Mouse (Mus musculus) G1E-ER4 (cell line): ENCODE measurements around the gene Dcdc2c. TPM values are rescaled to one million over a fixed set of nuclear protein-coding genes. Genes with fewer than 3 reads are reported as not detected.
A peak's percentile ranks its signal among the peaks of the same experiment; 100 is the strongest.

Source experiments
- GATA1 ChIP-seq: IDR thresholded peaks from one replicate; pipeline ENCODE4 v1.8.0; 2012; ENCODE audit warnings: low read length, inconsistent platforms
- polyA plus RNA-seq: library from polyadenylated mRNA; stranded (reverse); fragments of >175 nt; gene quantifications from 2 replicates; pipeline ENCODE4 v1.2.3, GENCODE M21; 2012

The Dcdc2c gene
- not detected in 2 replicates for polyA plus RNA-seq

DNA sequence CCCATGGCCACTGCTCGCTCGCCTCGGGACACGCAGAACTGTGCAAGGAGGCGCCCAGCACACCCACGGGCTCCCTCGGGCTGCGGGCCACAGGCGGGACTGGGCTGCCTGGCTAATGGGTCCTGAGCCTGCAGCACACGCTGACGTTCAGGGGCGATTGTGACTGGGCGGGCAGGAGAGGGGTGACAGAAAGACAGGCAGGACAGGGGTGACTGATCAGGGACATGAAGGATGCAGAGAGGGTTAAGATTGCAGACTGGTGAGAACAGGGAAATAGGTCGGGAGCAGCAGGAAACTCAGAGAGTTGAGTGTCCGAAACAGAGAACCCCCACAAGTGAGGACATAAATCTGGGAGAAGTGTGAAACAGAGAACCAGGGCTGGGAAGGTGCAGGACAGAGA lies at the start of gene Dcdc2c:
Dcdc2c (minus strand) TSS at position 101 of the 400 bp plus-strand sequence.
- no peak for TF ChIP-seq GATA1

DNA sequence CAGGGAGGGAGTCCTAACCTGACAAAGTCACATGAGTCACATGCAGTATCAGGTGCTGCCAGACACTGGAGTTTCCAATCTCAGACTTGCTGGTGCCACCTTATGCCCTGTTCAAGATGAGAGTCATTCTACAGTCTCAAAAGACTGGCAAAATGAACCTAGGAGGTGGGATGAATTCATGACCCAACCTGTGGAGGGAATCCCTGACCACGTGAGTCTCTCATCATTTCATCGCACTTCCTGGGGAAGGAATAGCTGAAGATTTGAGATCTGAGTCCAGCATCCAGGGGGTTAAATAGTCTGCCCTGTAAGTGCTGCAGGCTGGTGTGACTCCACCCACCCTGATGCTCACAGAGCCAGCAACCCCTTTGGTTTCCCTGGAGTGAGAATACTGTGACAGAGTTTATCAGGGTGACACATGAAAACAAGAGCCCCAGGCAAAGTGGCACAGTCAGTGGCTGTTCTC lies 46.4 kb upstream of the Dcdc2c start:
- TF ChIP-seq GATA1 = no peak

DNA sequence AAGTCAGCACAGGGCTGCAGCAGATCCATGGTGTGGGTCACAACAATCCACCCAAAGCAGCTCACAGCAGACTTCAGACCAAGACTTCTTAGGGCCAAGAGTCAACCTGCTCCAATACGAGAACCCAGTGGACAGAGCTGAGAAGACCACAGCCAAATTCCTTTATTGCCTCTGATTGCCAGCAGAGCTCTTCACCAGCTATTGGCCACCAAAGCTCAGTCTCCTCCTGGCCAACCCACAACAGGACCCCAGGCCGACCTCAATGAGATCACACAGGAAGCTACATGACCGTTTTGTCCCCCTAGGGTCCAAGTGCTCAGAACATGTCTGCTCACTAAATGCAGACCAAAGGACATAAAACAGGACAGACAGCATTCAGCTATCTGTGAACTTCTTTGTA lies 45.9 kb upstream of the Dcdc2c start:
- no peak for TF ChIP-seq GATA1

DNA sequence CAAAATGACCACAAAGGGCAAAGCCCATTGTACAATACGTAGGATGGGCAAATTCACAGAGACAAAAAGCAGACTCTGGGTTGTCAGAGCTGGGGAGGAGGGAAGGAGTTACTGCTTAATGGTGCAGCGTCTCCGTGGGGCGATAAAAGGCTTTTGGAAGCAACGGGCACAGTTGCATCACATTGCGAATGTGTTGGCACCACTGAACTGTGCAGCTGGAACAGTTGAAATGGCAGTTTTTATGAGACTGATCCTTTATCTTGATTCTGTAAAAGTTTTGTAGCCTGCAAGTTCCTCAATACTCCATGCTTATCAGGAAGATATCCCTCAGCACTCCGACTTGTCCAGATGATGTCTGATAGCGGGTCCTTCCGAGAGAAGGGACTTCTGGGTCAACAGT lies 45.5 kb upstream of the Dcdc2c start:
- TF ChIP-seq GATA1 = peak; percentile 99

DNA sequence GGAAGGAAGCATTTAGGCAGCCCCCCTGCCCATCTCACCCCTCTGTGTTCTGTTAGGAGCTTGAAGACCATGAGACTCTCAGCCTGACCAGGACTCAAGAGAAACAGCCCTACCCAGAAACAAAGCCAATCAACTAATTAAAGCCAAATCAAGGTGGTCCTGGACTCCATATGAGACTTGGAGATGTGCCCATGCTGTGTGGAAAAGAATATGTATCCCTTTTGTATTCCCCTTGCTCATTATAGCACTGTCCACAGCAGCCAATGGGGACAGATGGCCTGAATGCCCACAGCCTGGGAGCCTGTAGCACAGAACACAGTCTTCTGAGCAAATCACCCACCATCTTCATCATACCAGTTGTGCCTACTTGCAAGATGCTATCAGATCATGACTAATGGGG lies 44.7 kb upstream of the Dcdc2c start:
- no peak for TF ChIP-seq GATA1

DNA sequence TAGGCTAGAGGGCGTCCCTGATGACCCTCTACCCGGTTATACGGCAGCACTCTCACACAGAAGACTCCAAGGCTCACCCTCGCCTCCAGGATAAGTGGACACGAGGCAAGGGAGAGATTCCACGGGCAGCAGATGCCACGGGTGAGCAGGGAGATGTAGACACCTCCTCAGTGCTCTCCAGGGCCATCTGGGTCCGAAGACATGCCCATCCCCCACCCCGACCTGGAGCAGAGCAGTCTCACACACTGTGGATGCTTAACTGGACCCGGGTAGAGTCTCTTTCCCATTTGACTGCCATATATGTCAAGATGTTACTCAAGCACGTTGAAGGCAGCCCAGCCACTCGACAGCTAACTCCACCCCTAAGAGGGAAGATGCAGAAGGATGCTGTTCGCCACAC lies 38.2 kb upstream of the Dcdc2c start:
- TF ChIP-seq GATA1 = no peak

DNA sequence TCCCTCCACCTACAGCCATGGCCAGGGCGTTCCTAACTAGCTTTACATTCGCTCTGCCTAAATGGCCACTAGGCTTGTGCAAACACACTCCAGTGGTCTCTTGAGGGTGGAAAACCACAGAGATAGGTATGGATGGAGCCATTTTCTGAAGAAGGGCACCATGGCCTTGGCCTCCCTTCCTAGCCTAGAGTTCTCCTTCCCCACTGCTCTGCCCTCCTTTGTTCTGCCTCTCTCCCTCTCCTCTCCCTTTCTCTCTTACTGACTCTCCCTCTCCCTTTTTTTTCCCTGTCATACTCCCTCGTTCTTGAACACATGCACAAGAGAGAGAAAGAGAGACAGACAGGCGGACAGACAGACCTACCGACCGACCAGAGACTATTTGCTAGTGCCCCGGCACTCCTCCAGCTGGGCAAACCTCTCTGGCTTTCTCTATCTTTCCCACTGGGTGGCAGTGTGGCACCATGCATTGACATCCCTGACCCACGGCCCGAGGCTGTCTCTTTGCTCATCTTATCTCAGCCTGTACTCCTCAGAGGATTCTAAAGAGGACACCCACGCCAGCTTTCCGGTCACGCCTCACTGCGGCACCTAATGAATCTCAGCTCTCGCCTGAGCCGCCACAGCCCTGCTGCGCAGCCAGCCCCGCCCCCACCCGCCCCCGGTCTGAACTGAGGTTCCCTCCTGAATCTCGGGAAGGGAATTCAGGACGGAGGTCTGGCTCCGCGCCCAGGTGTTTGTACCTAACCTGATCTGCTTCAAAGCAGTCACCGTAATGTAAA lies 37.1 kb upstream of the Dcdc2c start:
- no peak for TF ChIP-seq GATA1

DNA sequence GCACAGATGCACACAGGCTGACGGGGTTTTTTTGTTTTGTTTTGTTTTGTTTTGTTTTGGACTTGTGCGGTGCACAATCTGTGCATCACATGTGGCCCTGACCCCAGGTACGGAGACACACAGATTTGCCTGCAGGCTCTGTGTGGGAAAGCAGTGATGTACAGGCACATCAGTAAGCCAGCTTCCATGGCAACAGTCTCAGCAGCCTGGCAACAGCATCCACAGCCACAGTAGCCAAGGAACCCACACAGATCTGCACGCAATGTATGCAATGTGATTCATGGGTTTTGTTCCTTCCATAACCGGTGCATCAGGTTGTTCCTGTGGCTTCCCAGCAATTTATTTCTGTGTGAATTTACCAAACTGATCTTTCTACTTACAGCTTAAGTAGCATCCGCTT lies 35.8 kb upstream of the Dcdc2c start:
- TF ChIP-seq GATA1 = no peak

DNA sequence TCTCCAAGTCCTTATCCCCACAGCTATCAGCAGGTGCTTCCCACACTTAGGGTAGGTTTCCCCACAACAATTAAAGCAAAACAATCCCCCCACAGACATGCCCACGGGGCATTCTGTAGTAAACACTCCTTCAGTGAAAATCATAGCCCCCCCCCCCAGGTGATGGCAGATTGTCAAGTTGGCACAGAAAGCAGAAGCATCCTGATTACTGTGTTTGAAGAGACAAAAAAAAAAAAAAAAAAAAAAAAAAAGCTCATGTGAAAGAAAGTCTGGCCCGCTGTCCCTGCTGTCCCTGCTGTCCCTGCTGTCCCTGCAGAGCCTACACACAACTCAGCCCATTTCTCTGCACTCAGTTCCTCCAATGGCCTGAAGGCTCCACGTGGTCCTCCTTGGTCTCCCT lies 31.8 kb upstream of the Dcdc2c start:
- no peak for TF ChIP-seq GATA1

DNA sequence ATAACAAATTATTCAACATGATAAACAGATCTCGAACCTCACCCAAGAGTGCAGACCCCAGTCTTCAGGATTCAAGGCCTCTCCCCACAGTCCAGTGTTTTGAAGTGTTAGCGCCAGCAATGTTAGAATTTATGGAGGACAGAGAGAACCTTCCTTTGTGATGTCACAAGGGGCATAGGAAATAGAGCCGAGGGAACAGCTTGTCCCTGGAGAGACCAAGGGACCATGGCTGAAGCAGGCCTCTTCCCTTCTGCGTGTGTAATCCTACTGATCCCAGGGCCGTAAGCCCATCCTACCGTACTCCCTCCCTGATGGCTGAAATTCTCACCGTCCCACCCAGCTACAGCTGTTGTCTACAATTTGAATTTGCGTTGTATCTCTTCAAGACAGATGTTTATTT lies 30.2 kb upstream of the Dcdc2c start, which contains the start of gene Allc:
Allc (minus strand) TSS at position 101 of the 400 bp plus-strand sequence.
- TF ChIP-seq GATA1 = no peak

DNA sequence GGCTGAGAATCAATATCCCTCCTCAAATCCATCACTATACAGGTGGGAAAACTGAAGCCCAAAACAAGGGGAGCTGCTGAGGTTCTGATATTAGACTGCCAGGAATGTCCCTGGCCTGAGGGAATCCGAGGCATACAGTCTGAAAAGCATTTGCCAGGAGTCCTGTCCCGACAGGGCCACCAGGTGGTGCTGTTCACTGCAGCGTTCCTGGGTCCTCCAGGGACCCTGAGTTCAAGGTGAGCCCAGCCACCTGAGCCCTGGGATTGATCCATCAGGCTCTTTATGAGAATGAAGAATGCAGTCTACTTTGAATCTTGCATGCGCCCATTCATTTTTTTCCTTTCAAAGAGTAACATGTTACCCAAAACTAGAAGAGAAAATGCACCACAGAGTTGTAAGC lies 26.9 kb upstream of the Dcdc2c start:
- no peak for TF ChIP-seq GATA1

DNA sequence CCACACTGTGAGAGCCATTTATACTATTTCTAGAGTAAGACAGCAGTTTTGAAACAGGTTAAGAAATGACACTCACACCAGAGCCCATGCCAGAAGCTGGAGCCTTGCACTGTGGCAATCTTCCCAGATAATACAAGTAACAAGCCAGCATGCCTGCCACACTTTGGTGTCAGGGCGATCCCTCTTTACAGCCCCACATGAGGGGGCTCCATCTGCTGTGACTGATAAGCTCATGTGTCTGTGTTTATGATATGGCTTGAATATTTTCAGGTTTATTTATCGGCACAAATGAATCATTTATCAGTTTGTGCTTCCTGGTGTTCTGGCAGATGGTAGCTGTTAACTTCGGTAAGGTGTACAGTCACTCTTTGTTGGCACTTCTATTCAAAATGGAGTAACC lies 25.9 kb upstream of the Dcdc2c start:
- TF ChIP-seq GATA1 = peak; percentile 86

DNA sequence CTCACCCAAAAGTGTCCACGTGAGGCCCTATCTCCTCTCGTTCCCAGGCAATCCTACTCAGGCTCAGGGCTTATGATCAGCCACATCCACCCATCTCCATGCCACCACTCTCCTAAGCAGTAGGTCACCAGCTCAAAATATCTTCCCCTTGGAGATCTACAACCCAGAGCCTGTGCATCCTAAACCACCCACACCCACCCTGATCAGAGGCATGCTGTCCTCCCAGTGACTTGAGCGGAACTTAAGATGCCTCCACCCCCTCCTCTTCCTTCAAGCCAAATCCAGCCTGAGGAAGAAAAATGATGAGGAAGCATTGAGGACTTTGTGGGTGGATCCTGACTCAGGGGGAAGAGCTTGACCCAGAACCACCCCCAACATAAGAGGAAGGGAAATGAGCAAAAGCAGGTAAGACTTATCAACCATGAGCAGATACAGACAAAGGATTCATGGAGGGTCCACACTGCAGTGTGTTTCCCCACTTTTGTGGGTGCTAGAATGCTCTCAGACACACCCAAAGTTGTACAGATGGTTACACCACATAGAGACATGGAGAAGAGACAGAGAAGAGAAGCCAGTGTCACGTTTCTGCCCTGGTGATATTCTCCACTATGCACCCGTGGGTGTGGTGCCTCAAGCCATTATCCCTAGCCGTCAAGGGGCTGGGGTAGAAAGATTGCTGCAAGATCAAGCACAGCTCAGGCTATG lies 23.3 kb upstream of the Dcdc2c start:
- TF ChIP-seq GATA1 = no peak

DNA sequence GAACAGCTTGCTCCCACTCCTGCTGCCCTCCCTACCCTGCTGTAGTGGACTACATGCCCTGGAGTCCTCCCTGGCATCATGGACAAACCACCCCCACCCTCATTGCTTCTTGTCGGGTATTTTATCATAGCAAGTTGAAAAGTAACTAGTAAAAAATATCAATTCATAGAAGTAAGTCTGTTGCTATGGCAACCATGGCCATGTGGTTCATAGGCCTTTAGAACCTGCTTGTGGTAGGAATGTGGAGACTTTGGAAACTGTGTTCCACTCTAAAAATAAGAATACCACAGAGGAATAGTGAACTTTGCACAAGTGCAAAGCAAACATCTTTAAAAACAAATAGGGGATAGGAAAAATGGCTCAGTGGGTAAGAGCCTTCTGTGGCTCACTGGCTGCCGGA lies 20.0 kb upstream of the Dcdc2c start:
- no peak for TF ChIP-seq GATA1

DNA sequence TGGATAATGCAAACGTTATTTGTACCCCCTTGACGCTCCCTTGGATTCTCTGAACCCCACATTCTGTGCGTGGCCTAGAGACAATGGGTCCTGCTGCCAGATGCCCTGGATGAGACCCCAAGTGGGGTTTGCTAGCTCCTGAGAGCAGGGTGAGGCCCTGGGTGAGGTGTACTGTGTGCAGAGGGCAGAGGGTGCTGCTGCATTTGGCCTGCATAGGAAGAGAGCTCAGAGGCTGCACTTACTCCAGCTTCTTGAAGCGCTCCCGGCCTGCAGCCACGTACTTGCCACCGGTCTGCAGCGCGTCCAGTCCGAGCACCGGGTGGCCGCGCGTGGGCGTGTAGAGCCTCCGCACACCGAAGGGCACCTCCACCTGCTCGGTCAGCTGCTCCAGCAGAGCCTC lies 424 bp downstream of the Dcdc2c start:
- TF ChIP-seq GATA1 = no peak

DNA sequence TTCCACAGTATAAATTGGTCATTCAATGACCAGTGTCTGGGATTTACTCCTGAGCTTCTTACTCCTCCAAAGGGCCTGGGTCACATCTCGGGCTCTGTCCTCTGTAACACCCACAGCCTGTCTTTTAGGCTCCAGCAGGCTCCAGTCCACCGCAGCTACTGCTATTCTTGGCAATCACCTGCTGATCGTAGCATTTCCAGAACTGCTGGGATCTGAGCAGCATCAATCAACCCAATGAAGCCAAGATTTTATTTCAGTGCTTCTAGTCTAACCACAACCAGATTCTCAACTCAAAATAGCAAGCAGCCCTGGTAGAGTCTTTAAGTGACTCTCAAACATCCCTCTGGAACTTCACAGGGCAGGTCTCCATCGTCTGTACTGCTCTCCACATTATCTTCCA lies 3.3 kb downstream of the Dcdc2c start:
- TF ChIP-seq GATA1 = no peak

DNA sequence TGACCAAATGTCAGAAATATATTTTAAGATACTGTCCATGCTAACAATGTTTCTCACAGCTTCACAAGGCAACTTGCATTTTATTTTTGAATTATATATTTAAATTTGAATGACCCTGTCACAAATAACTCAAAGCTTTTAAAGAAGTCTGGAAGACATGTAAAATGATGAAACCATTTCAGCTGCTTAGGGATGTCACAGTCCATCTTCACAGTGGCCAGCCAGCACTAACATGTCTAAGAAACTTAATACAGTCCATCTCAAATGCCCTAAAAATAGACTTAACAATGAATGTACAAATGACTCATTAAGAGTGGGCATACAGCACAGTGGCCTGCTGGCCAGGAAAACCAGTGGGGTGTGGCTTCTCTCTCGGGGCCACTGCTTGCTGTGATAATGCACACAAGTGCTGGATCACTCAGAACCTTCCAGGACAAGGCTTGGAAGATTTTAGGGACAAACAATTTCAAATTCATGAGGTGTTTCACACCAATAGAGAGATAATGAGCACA lies 37.9 kb downstream of the Dcdc2c start:
- no peak for TF ChIP-seq GATA1
